Mouse (Mus musculus) heart, adult 2 months (tissue): ENCODE data around the gene Gpc5. TPM values are rescaled to one million over a fixed set of nuclear protein-coding genes. Genes with fewer than 3 reads are reported as not detected.

Source experiments
- DNase-seq, 2 experiments: peaks; one replicate each; pipeline ENCODE4 v3.0.0; 2021
- H3K27ac ChIP-seq: fragments of 200-600 bp; 2 replicates; pipeline ENCODE4 v1.8.1; 2022
- H3K27me3 ChIP-seq: fragments of 200-500 bp; 2 replicates; pipeline ENCODE4 v1.6.1; 2012; ENCODE audit warnings: mild to moderate bottlenecking, low read length, inconsistent platforms, mixed read lengths; ENCODE audit not compliant: control insufficient read depth, insufficient read depth
- H3K36me3 ChIP-seq: fragments of 200-500 bp; 2 replicates; pipeline ENCODE4 v1.6.1; 2012; ENCODE audit warnings: low read length, inconsistent platforms; ENCODE audit not compliant: control insufficient read depth, insufficient read depth
- H3K4me1 ChIP-seq: fragments of 200-500 bp; 2 replicates; pipeline ENCODE4 v1.6.1; 2011; ENCODE audit warnings: low read length; ENCODE audit not compliant: control insufficient read depth, insufficient read depth
- H3K4me3 ChIP-seq: fragments of 200-600 bp; 2 replicates; pipeline ENCODE4 v1.8.1; 2022
- H3K79me2 ChIP-seq: fragments of 200-500 bp; replicated peaks from 2 replicates; pipeline ENCODE4 v1.6.1; 2012; ENCODE audit warnings: mild to moderate bottlenecking, inconsistent platforms, low read length, moderate library complexity, mixed read lengths; ENCODE audit not compliant: control insufficient read depth, insufficient read depth
- H3K9ac ChIP-seq: fragments of 200-500 bp; 2 replicates; pipeline ENCODE4 v1.6.1; 2012; ENCODE audit warnings: low read depth, mild to moderate bottlenecking, control low read depth, inconsistent platforms, low read length, mixed read lengths
- CTCF ChIP-seq: fragments of 200-600 bp; IDR thresholded peaks from 2 replicates; pipeline ENCODE4 v1.8.1; 2022; ENCODE audit warnings: antibody characterized with exemption, mild to moderate bottlenecking, moderate library complexity
- EP300 ChIP-seq: fragments of 200-500 bp; IDR thresholded peaks from 2 replicates; pipeline ENCODE4 v1.6.1; 2011; ENCODE audit warnings: low read depth, low read length, control low read depth; ENCODE audit not compliant: insufficient read depth
- POLR2A ChIP-seq: fragments of 200-500 bp; IDR thresholded peaks from 2 replicates; pipeline ENCODE4 v1.6.1; 2011; ENCODE audit warnings: mild to moderate bottlenecking, low read depth, low read length, control low read depth; ENCODE audit not compliant: insufficient read depth
- WGBS: fragments of 180-500 bp; shearing (Covaris S2); methylation state at CpG from one replicate; pipeline ENCODE4 v1.1.7; 2018; 5-methylcytosine and 5-hydroxymethylcytosine counted together
- intact Hi-C: fragments of 180-260 bp; cut with DNase I; formaldehyde crosslinking; loops from one replicate; pipeline ENCODE4 v1.15.1; 2025
- polyA plus RNA-seq: library from polyadenylated mRNA; depleted of rRNA; stranded (reverse); fragments of >200 nt; gene quantifications from 2 replicates; pipeline ENCODE4 v1.2.3, GENCODE M21; 2012
- total RNA-seq, 2 experiments: library from RNA; stranded (reverse); gene quantifications; 2 replicates each; pipeline ENCODE4 v1.2.3; 2021

Gpc5 gene
- total and polyA plus RNA-seq, 3 experiments: not detected

GRCm38 (mm10) chr14:115407309-115407930 lies 315.4 kb downstream of the Gpc5 start:
- intact Hi-C loops: no loop called here
- no peaks in the 10 kb centered on the region for H3K36me3 ChIP-seq
- 59% methylated on average over 2 of the region's 2 CpGs for WGBS
- no peaks in the 10 kb centered on the region for H3K79me2 ChIP-seq
- no peak overlapping the region for H3K9ac ChIP-seq
- no peaks in the 10 kb centered on the region for H3K4me1 ChIP-seq
- no peaks in the 10 kb centered on the region for H3K27me3 ChIP-seq
- no peak overlapping the region for H3K4me3 ChIP-seq
- no peak overlapping the region for H3K27ac ChIP-seq
- TF ChIP-seq EP300: no peak
- no peak for TF ChIP-seq CTCF
- no peak for TF ChIP-seq POLR2A
- DNase-seq: no peak

GRCm38 (mm10) chr14:115410881-115411280 lies 318.9 kb downstream of the Gpc5 start:
- TF ChIP-seq POLR2A (no peak), CTCF (no peak), EP300 (no peak)
- Histone ChIP-seq H3K79me2 (no peaks in the 10 kb centered on the region), H3K27ac (no peak overlapping the region), H3K27me3 (no peaks in the 10 kb centered on the region), H3K9ac (no peak overlapping the region), H3K36me3 (no peaks in the 10 kb centered on the region), H3K4me3 (no peak overlapping the region), H3K4me1 (no peaks in the 10 kb centered on the region)
- 83% methylated on average over 1 of the region's 1 CpGs for WGBS
- no peak for DNase-seq
- intact Hi-C loops: no loop called here

GRCm38 (mm10) chr14:115411513-115412174 lies 319.6 kb downstream of the Gpc5 start:
- Histone ChIP-seq H3K4me3 (no peak overlapping the region), H3K4me1 (no peaks in the 10 kb centered on the region), H3K79me2 (no peaks in the 10 kb centered on the region), H3K9ac (no peak overlapping the region), H3K27ac (no peak overlapping the region), H3K36me3 (no peaks in the 10 kb centered on the region), H3K27me3 (no peaks in the 10 kb centered on the region)
- TF ChIP-seq POLR2A: no peak
- TF ChIP-seq CTCF: no peak
- TF ChIP-seq EP300: no peak
- DNase-seq: no peak
- intact Hi-C loops: no loop called here
- WGBS: 74% methylated on average over 6 of the region's 6 CpGs

- H3K4me1 ChIP-seq: no peaks in the 10 kb centered on the region
- H3K4me3 ChIP-seq: no peak overlapping the region
- H3K27ac ChIP-seq: no peak overlapping the region
- no peaks in the 10 kb centered on the region for H3K36me3 ChIP-seq
- H3K9ac ChIP-seq: no peak overlapping the region
- WGBS: 67% methylated on average over 3 of the region's 3 CpGs
- DNase-seq: no peak
- H3K79me2 ChIP-seq: no peaks in the 10 kb centered on the region
- TF ChIP-seq CTCF: no peak
- no peak for TF ChIP-seq POLR2A
- no peak for TF ChIP-seq EP300
- intact Hi-C loops: no loop called here
- no peaks in the 10 kb centered on the region for H3K27me3 ChIP-seq
Measured at GRCm38 (mm10) chr14:115412821-115413220, 320.8 kb downstream of the Gpc5 start.

GRCm38 (mm10) chr14:115413429-115413828 lies 321.4 kb downstream of the Gpc5 start:
- TF ChIP-seq POLR2A (no peak), CTCF (no peak), EP300 (no peak)
- H3K4me1 ChIP-seq: no peaks in the 10 kb centered on the region
- H3K36me3 ChIP-seq: no peaks in the 10 kb centered on the region
- WGBS: 83% methylated on average over 1 of the region's 1 CpGs
- H3K4me3 ChIP-seq: no peak overlapping the region
- H3K27me3 ChIP-seq: no peaks in the 10 kb centered on the region
- intact Hi-C loops: no loop called here
- no peaks in the 10 kb centered on the region for H3K79me2 ChIP-seq
- no peak for DNase-seq
- no peak overlapping the region for H3K27ac ChIP-seq
- no peak overlapping the region for H3K9ac ChIP-seq

- H3K4me3 ChIP-seq: no peak overlapping the region
- H3K4me1 ChIP-seq: no peaks in the 10 kb centered on the region
- H3K36me3 ChIP-seq: no peaks in the 10 kb centered on the region
- no peak for DNase-seq
- H3K27me3 ChIP-seq: no peaks in the 10 kb centered on the region
- H3K27ac ChIP-seq: no peak overlapping the region
- TF ChIP-seq CTCF (no peak), EP300 (no peak), POLR2A (no peak)
- 70% methylated on average over 5 of the region's 5 CpGs for WGBS
- intact Hi-C loops: no loop called here
- no peak overlapping the region for H3K9ac ChIP-seq
- H3K79me2 ChIP-seq: no peaks in the 10 kb centered on the region
Measured at GRCm38 (mm10) chr14:115414545-115414944, 322.5 kb downstream of the Gpc5 start.
